In genomic region chr1:77512431-77513195, GRCm38 (mm10) we compare ENCODE assay signal across 8 mouse cellular contexts. TPM values are rescaled to one million over a fixed set of nuclear protein-coding genes. Genes with fewer than 3 reads are reported as not detected.
DNase-seq lines count a peak whose midpoint lies in the region; ATAC-seq and TF ChIP-seq lines count a peak whose summit lies in the region.

No protein-coding gene starts in this region.

- peak overlapping the region; percentile 70 for H3K9ac ChIP-seq in kidney, embryonic 15.5 days
- peak overlapping the region; percentile 67 for H3K9ac ChIP-seq in hindbrain, embryonic 16.5 days (ENCODE audit: low read depth, low read length)
- H3K9ac ChIP-seq in midbrain, postnatal 0 days (replicated peaks; ENCODE audit: low read length, poor library complexity, severe bottlenecking) = peak overlapping the region; percentile 73

- H3K4me3 ChIP-seq in kidney, embryonic 15.5 days (replicated peaks) = peak overlapping the region; percentile 73
- H3K4me3 ChIP-seq in hindbrain, embryonic 16.5 days (ENCODE audit: low read length) = peak overlapping the region; percentile 48
- peak overlapping the region; percentile 61 for H3K4me3 ChIP-seq in midbrain, postnatal 0 days (ENCODE audit: low read depth, low read length)

- TF ChIP-seq CTCF in midbrain, postnatal 0 days (IDR thresholded peaks at IDR 0.05) = no peak; the same call in 1 of the 2 replicates

- peaks cover 47% of the 10 kb centered on the region for H3K4me1 ChIP-seq in kidney, embryonic 15.5 days
- H3K4me1 ChIP-seq in hindbrain, embryonic 16.5 days (ENCODE audit: control insufficient read depth, insufficient read depth, low read depth, low read length) = peaks cover 18% of the 10 kb centered on the region
- H3K4me1 ChIP-seq in midbrain, postnatal 0 days (ENCODE audit: insufficient read depth, low read length) = peaks cover 6% of the 10 kb centered on the region; the same call in 1 of the 2 replicates

- no peaks in the 10 kb centered on the region for H3K9me3 ChIP-seq in kidney, embryonic 15.5 days (replicated peaks)
- H3K9me3 ChIP-seq in hindbrain, embryonic 16.5 days (ENCODE audit: control insufficient read depth, low read length) = no peaks in the 10 kb centered on the region
- no peaks in the 10 kb centered on the region for H3K9me3 ChIP-seq in midbrain, postnatal 0 days (ENCODE audit: low read length)

- DNase-seq in kidney, postnatal 25 days = no peak
- peak; percentile 58 for DNase-seq in embryo, embryonic 9.5 days (ENCODE audit: extremely low spot score)
- DNase-seq in midbrain, postnatal 0 days (ENCODE audit: low spot score) = peak; percentile 48
- no peak for DNase-seq in testis, postnatal 10 days (ENCODE audit: low spot score)
- no peak for DNase-seq in adrenal gland, postnatal 25 days
- DNase-seq in T-cell, adult 2 months (ENCODE audit: low spot score) = no peak

- H3K27ac ChIP-seq in kidney, embryonic 15.5 days = no peak overlapping the region
- H3K27ac ChIP-seq in hindbrain, embryonic 16.5 days (ENCODE audit: low read depth, low read length) = peak overlapping the region; percentile 70
- peak overlapping the region; percentile 84 for H3K27ac ChIP-seq in midbrain, postnatal 0 days (ENCODE audit: low read depth, low read length)

- H3K4me2 ChIP-seq in kidney, embryonic 15.5 days = peak overlapping the region; percentile 98
- peak overlapping the region; percentile 96 for H3K4me2 ChIP-seq in hindbrain, embryonic 16.5 days (ENCODE audit: low read length)
- H3K4me2 ChIP-seq in midbrain, postnatal 0 days (ENCODE audit: low read depth, low read length, poor library complexity, severe bottlenecking) = peak overlapping the region; percentile 79

- WGBS in kidney, embryonic 15.5 days = 5% methylated on average over 20 of the region's 20 CpGs
- 3% methylated on average over 20 of the region's 20 CpGs for WGBS in hindbrain, embryonic 16.5 days
- WGBS in midbrain, postnatal 0 days = 4% methylated on average over 20 of the region's 20 CpGs

- no peak for ATAC-seq in kidney, embryonic 15.5 days (replicated peaks; ENCODE audit: low FRiP score)
- ATAC-seq in hindbrain, embryonic 16.5 days = no peak
- no peak for ATAC-seq in midbrain, postnatal 0 days (ENCODE audit: low FRiP score)

- peaks cover 4% of the 10 kb centered on the region; the same call in 1 of the 2 replicates for H3K27me3 ChIP-seq in kidney, embryonic 15.5 days
- no peaks in the 10 kb centered on the region for H3K27me3 ChIP-seq in hindbrain, embryonic 16.5 days (replicated peaks; ENCODE audit: control insufficient read depth, insufficient read depth, low read length)
- no peaks in the 10 kb centered on the region for H3K27me3 ChIP-seq in midbrain, postnatal 0 days (ENCODE audit: insufficient read depth, low read length)

- H3K36me3 ChIP-seq in kidney, embryonic 15.5 days = peaks cover 8% of the 10 kb centered on the region; the same call in 1 of the 2 replicates
- H3K36me3 ChIP-seq in hindbrain, embryonic 16.5 days (ENCODE audit: control insufficient read depth, insufficient read depth, low read length) = no peaks in the 10 kb centered on the region
- H3K36me3 ChIP-seq in midbrain, postnatal 0 days (ENCODE audit: insufficient read depth, low read length) = no peaks in the 10 kb centered on the region

RNA-seq across cellular contexts. Expression of gene Epha4, which starts 2.3 kb away (rescaled TPM):
- polyA plus RNA-seq in kidney, embryonic 15.5 days (2015; fragmentation: Nextera tagmentation; extraction: Ambion mirVana) = 17.2 and 18.2 TPM in 2 replicates
- polyA plus RNA-seq in hindbrain, embryonic 16.5 days (2015; fragmentation: Nextera tagmentation; extraction: Ambion mirVana) = 37.7 and 40.8 TPM in 2 replicates
- 66.6 and 68.8 TPM in 2 replicates for total RNA-seq in midbrain, postnatal 0 days (2014; rRNA removed)
- 23.3 and 26.6 TPM in 2 replicates for polyA plus RNA-seq in midbrain, postnatal 0 days (2015; fragmentation: Nextera tagmentation; extraction: Ambion mirVana)
- 2.7 TPM in 2 replicates for total RNA-seq in adrenal gland, postnatal 25 days (2021)

Comparison
In these comparisons a context has a peak if more than half of its experiments do, and no peak if none do; other contexts are left out.
1. DNase-seq: peak in embryo, embryonic 9.5 days (single experiment) and midbrain, postnatal 0 days (single experiment); none in kidney, postnatal 25 days (0 of 2), testis, postnatal 10 days (single experiment), adrenal gland, postnatal 25 days (single experiment) and T-cell, adult 2 months (single experiment).
2. Peak in every context shown above with its lines, with median percentiles within 50 percentile points of each other: H3K4me2 ChIP-seq, H3K4me3 ChIP-seq and H3K9ac ChIP-seq.